Mouse (Mus musculus) intestine, postnatal 0 days (tissue): ENCODE data around the gene Npas3. TPM values are rescaled to one million over a fixed set of nuclear protein-coding genes. Genes with fewer than 3 reads are reported as not detected.

Experiments
- ATAC-seq: fragments of 200-750 bp; cut with Nextera tagmentation; 2 replicates; pipeline ENCODE4 v1.8.0; 2017; ENCODE audit warnings: mild to moderate bottlenecking, moderate TSS enrichment, moderate library complexity
- H3K27ac ChIP-seq: fragments of 300-500 bp; sonication (generic); 2 replicates; pipeline ENCODE4 v1.5.1; 2014; ENCODE audit warnings: mild to moderate bottlenecking, low read depth, low read length, moderate library complexity
- H3K27me3 ChIP-seq: fragments of 300-500 bp; sonication (generic); replicated peaks from 2 replicates; pipeline ENCODE4 v1.6.1; 2014; ENCODE audit warnings: low read length, mixed read lengths; ENCODE audit not compliant: control insufficient read depth, insufficient read depth
- H3K36me3 ChIP-seq: fragments of 300-500 bp; sonication (generic); 2 replicates; pipeline ENCODE4 v1.6.1; 2014; ENCODE audit warnings: mild to moderate bottlenecking, moderate library complexity; ENCODE audit not compliant: control insufficient read depth, insufficient read depth
- H3K4me1 ChIP-seq: fragments of 300-500 bp; sonication (generic); replicated peaks from 2 replicates; pipeline ENCODE4 v1.6.1; 2014; ENCODE audit warnings: antibody characterized with exemption, low read length, mixed read lengths; ENCODE audit not compliant: control insufficient read depth, insufficient read depth
- H3K4me2 ChIP-seq: fragments of 300-500 bp; sonication (generic); replicated peaks from 2 replicates; pipeline ENCODE4 v1.6.1; 2014; ENCODE audit warnings: low read depth, mild to moderate bottlenecking, moderate library complexity
- H3K4me3 ChIP-seq: fragments of 300-500 bp; sonication (generic); 2 replicates; pipeline ENCODE4 v1.5.1; 2014; ENCODE audit warnings: low read depth, low read length
- H3K9ac ChIP-seq: fragments of 300-500 bp; sonication (generic); 2 replicates; pipeline ENCODE4 v1.6.1; 2014; ENCODE audit warnings: mild to moderate bottlenecking, low read depth, low read length
- H3K9me3 ChIP-seq: fragments of 300-500 bp; sonication (generic); 2 replicates; pipeline ENCODE4 v1.6.1; 2016; ENCODE audit warnings: mixed run types; ENCODE audit not compliant: control insufficient read depth
- CTCF ChIP-seq: sonication (generic); IDR thresholded peaks from 2 replicates; pipeline ENCODE4 v1.5.1; 2016; ENCODE audit warnings: low read depth, mild to moderate bottlenecking, control low read depth, antibody characterized with exemption, moderate library complexity
- WGBS: fragments of 180-500 bp; shearing (Covaris S2); extraction: QIAGEN DNeasy Blood & Tissue Kit; methylation state at CpG from one replicate; pipeline ENCODE4 v1.1.7; 2014; 5-methylcytosine and 5-hydroxymethylcytosine counted together
- polyA plus RNA-seq: library from polyadenylated mRNA; unstranded; fragments of >200 nt; fragmentation: Nextera tagmentation; extraction: Ambion mirVana; gene quantifications from 2 replicates; pipeline ENCODE4 v1.2.1, GENCODE M21; 2015

Npas3 gene
- polyA plus RNA-seq, 1 experiment from 2014 or later: 0.48 TPM

GRCm38 (mm10) chr12:53865691-53866090 is 617.2 kb downstream of the Npas3 start:
- no peaks in the 10 kb centered on the region for H3K27me3 ChIP-seq
- H3K9me3 ChIP-seq: no peaks in the 10 kb centered on the region
- H3K36me3 ChIP-seq: no peaks in the 10 kb centered on the region
- WGBS: 51% methylated on average over 2 of the region's 2 CpGs
- H3K4me1 ChIP-seq: no peaks in the 10 kb centered on the region
- H3K4me2 ChIP-seq: no peak overlapping the region
- H3K27ac ChIP-seq: no peak overlapping the region
- H3K9ac ChIP-seq: no peak overlapping the region
- H3K4me3 ChIP-seq: no peak overlapping the region
- no peak for ATAC-seq
- no peak for TF ChIP-seq CTCF

DNA sequence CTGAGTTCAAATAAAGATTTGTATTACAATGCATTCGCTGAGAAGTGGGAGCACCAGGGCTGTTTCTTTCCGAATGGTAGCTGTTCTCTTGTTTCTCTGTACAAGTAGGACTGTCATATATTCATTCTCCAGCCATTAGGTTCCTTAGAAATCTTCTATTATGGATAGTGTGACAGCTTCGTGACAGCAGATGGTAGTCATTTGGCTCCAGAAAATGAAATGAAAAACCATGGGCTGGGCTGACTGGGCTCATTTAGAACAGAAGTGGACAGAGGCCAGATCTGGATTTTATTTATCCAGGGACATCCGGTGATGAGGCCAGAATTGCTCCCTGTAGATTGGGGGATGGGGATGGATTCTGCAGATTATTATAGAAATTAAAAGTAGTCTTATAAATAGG is 621.5 kb downstream of the Npas3 start:
- Histone ChIP-seq H3K4me2 (no peak overlapping the region), H3K36me3 (no peaks in the 10 kb centered on the region), H3K4me1 (no peaks in the 10 kb centered on the region), H3K9ac (no peak overlapping the region), H3K27me3 (no peaks in the 10 kb centered on the region), H3K27ac (no peak overlapping the region), H3K4me3 (no peak overlapping the region), H3K9me3 (no peaks in the 10 kb centered on the region)
- no peak for ATAC-seq
- WGBS: 71% methylated on average over 4 of the region's 4 CpGs
- TF ChIP-seq CTCF: no peak

- Histone ChIP-seq H3K9ac (no peak overlapping the region), H3K27ac (no peak overlapping the region), H3K4me3 (no peak overlapping the region), H3K4me1 (no peaks in the 10 kb centered on the region), H3K36me3 (no peaks in the 10 kb centered on the region), H3K4me2 (no peak overlapping the region), H3K9me3 (no peaks in the 10 kb centered on the region), H3K27me3 (no peaks in the 10 kb centered on the region)
- WGBS: 48% methylated on average over 3 of the region's 3 CpGs
- TF ChIP-seq CTCF: no peak
- ATAC-seq: no peak
Observed at GRCm38 (mm10) chr12:53875226-53875625, 626.7 kb downstream of the Npas3 start.

DNA sequence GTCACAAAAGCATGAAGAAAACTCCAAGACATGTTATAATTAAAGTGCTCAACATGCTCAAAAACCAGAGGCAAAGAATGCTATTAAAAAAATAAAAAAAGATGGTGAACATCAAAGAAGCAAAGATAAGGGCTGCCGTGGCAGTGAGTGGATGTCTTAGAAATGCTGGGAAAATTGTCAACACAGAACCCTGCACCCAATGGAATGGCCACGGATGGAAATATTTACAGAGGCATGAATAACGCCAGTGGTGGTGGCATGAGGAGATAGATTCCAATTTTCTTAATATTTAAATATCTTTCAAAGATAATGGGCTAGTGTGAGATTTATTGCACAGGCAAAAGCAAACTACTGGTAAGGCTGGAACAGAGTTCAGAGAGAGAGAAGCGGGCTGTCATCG is 628.2 kb downstream of the Npas3 start:
- Histone ChIP-seq H3K4me1 (no peaks in the 10 kb centered on the region), H3K36me3 (no peaks in the 10 kb centered on the region), H3K27me3 (no peaks in the 10 kb centered on the region), H3K4me3 (no peak overlapping the region), H3K4me2 (no peak overlapping the region), H3K9ac (no peak overlapping the region), H3K9me3 (no peaks in the 10 kb centered on the region), H3K27ac (no peak overlapping the region)
- ATAC-seq: no peak
- 47% methylated on average over 5 of the region's 5 CpGs for WGBS
- TF ChIP-seq CTCF: no peak

GRCm38 (mm10) chr12:53881684-53882083 is 633.2 kb downstream of the Npas3 start:
- no peaks in the 10 kb centered on the region for H3K4me1 ChIP-seq

DNA sequence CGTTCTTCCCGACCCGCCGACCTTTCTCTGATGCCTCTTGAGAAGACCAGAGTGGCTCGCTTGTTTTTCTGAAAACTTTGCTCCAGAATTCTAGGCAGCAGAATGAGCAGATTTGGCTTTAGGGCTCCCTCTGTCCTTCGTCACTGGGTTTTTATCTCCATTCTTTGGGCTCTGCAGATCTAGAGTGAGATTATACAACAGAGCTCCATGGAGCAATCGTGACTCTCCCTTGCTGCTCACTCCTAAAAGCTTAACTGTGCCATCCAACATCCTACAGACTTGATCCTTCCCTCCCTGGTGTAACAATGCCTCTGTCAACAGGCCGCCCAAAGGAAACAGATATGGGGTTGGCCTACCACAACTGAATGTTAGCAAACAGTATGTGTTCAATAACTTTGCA is 634.4 kb downstream of the Npas3 start:
- Histone ChIP-seq H3K27ac (no peak overlapping the region), H3K4me1 (no peaks in the 10 kb centered on the region), H3K9ac (no peak overlapping the region), H3K27me3 (no peaks in the 10 kb centered on the region), H3K4me3 (no peak overlapping the region), H3K36me3 (no peaks in the 10 kb centered on the region), H3K9me3 (no peaks in the 10 kb centered on the region), H3K4me2 (no peak overlapping the region)
- WGBS: 79% methylated on average over 8 of the region's 8 CpGs
- ATAC-seq: no peak
- no peak for TF ChIP-seq CTCF

More at GRCm38 (mm10) chr12:53881684-53882083, 633.2 kb downstream of the Npas3 start:
- no peak overlapping the region for H3K27ac ChIP-seq
- H3K27me3 ChIP-seq: no peaks in the 10 kb centered on the region
- H3K36me3 ChIP-seq: no peaks in the 10 kb centered on the region
- H3K4me2 ChIP-seq: no peak overlapping the region
- TF ChIP-seq CTCF: no peak
- H3K9ac ChIP-seq: no peak overlapping the region
- 94% methylated on average over 4 of the region's 4 CpGs for WGBS
- H3K4me3 ChIP-seq: no peak overlapping the region
- no peak for ATAC-seq
- H3K9me3 ChIP-seq: no peaks in the 10 kb centered on the region

DNA sequence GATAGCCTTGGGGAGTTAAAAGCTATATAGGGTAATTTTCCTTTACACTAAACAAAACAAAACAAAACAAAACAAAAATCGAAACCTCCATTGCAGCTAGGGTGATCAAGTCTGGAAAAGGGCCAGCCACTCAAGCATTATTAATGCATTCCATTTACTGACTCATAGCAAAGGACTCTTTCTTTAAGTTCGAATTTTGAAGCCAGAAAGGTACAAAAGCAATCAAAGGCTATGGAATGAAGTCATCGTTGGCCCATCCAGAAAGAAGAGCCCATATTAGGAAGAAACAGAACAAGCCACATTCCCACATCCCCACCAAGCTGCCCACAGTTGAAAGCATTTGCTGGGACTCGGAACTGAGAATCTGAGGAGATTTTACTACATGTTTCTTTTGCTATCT is 640.1 kb downstream of the Npas3 start:
- no peak for ATAC-seq
- WGBS: 61% methylated on average over 4 of the region's 4 CpGs
- TF ChIP-seq CTCF: no peak
- no peaks in the 10 kb centered on the region for H3K36me3 ChIP-seq
- no peak overlapping the region for H3K4me2 ChIP-seq
- H3K4me3 ChIP-seq: no peak overlapping the region
- H3K4me1 ChIP-seq: no peaks in the 10 kb centered on the region
- H3K27me3 ChIP-seq: no peaks in the 10 kb centered on the region
- H3K9ac ChIP-seq: no peak overlapping the region
- no peak overlapping the region for H3K27ac ChIP-seq
- no peaks in the 10 kb centered on the region for H3K9me3 ChIP-seq
